Mouse (Mus musculus) adrenal gland, adult (tissue): ENCODE results near the gene Fam124b.

Experiments used
- DNase-seq, 2 experiments: peaks; one replicate each; pipeline ENCODE4 v3.0.0; 2022 to 2023; ENCODE audit warnings: low spot score in 1 of 2; ENCODE audit not compliant: inconsistent age in 2 of 2

The Fam124b gene

GRCm38 (mm10) chr1:80177651-80178382 is 40.5 kb downstream of the Fam124b start:
- DNase-seq, result no peak

DNA sequence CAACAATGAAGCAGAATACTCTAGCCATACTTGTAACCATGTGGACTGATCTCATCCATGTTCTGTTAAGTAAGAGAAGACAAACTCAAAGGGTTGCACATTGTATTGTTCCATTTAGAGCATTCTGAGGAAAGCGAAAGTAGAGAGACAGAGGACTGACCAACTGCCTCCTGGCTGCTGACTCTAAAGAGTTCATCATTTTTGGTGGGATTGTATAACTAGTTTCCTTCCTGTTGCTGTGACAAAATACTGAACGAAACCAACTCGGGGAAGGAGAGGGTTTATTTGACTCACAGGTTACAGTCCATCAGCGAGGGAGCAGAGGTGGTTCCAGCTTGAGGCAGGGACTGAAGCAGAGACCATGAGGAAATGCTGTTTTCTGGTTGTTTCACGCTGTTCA is 50.6 kb downstream of the Fam124b start:
- DNase-seq, result no peak

- DNase-seq, result no peak
Observed at GRCm38 (mm10) chr1:80166577-80166976, 51.7 kb downstream of the Fam124b start.

- DNase-seq, result no peak
Observed at GRCm38 (mm10) chr1:80165391-80165790, 52.9 kb downstream of the Fam124b start.

GRCm38 (mm10) chr1:80162943-80163342 is 55.3 kb downstream of the Fam124b start:
- no peak for DNase-seq

GRCm38 (mm10) chr1:80159586-80159985 is 58.7 kb downstream of the Fam124b start:
- peak; percentile 44 to 80 for DNase-seq

- no peak for DNase-seq
Observed at GRCm38 (mm10) chr1:80154902-80155301, 63.4 kb downstream of the Fam124b start.

DNA sequence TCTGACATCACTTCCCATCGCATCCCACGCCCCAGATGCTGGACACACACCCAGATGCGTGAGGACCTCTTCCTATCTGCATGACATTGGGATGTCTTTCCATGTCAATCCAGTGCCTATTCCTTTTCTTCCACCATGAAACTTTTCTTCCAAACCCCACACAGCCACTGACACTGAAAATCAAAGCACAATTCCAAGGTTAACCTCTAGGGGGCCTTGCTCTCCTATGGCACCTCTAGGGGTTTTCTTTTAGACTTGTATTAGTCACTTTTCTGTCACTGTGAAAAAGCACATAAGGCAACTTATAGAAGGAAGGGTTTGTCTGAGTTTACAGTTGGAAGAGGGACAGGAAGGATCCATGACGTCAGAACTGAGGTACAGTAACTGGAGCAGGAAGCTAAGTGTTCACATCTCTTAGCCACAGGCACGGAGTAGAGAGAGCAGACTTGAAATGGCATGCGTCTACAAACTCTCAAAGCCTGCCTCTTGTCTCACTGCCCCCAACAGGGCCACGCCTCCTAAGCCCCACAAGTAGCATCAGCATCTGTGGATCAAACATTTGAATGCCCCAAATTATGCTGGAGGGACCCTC is 65.1 kb downstream of the Fam124b start:
- DNase-seq, result no peak

DNA sequence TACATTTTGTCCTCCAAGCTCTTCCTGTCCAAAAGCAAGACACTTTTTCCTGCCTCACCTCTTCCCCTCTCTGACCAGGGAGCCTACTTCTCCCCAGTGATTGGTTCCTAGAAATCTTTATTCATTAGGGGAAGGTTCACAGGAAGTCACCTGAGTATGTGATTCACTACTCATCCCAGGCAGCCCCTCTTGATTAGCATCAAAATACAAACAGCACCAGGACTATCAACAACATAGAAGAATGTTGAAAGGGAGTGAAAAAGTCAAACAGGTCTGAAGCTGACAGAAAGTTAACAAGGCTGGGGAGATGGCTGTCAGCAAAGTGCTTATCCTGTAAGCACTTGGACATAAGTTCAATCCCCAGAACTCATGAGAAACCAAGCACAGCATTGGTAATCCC is 67.6 kb downstream of the Fam124b start:
- no peak for DNase-seq
